Mouse (Mus musculus): Measurements from ENCODE around the gene Flcn. TPM values are rescaled to one million over a fixed set of nuclear protein-coding genes. Genes with fewer than 3 reads are reported as not detected.

Gene Flcn
- polyA plus RNA-seq, 1 experiment, result 21.4 TPM

DNA sequence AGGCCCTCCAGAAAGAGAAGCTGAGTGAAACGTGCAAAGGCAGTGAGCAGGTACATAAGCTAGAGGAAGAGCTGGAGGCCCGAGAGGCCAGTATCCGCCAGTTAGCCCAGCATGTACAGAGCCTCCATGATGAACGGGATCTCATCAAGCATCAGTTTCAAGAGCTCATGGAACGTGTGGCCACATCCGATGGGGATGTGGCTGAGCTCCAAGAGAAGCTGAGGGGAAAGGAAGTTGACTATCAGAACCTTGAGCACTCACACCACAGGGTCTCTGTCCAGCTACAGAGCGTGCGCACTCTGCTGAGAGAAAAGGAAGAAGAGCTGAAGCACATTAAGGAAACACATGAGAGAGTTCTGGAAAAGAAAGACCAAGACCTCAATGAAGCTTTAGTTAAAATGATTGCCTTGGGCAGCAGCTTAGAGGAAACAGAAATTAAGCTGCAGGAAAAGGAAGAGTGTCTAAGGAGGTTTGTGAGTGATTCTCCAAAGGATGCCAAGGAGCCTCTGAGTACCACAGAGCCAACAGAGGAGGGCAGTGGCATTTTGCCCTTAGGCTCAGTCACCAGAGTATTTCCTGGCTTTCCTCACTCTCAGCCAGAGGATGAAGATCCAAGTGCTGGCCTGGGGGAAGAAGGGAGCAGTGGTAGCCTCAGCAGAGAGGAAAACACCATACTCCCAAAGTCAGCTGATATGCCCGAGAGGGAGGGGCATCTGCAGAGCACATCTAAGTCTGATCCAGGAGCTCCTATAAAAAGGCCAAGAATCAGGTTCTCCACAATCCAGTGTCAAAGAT is 51.4 kb downstream of the Flcn start:
- TF ChIP-seq CTCF (IDR thresholded peaks at IDR 0.05; ENCODE audit: borderline replicate concordance, insufficient read depth, low read length) (no peak), POLR2A (IDR thresholded peaks at IDR 0.05; ENCODE audit: low read depth, low read length) (no peak)
- Histone ChIP-seq H3K4me3 (ENCODE audit: insufficient read depth, low read length) (no peak overlapping the region), H3K27ac (ENCODE audit: insufficient read depth, low read length) (no peak overlapping the region), H3K4me1 (ENCODE audit: control insufficient read depth, insufficient read depth, low read length) (0 out of 2 replicates have a peak, but pooled peaks cover 6% of the 10 kb centered on the region)

DNA sequence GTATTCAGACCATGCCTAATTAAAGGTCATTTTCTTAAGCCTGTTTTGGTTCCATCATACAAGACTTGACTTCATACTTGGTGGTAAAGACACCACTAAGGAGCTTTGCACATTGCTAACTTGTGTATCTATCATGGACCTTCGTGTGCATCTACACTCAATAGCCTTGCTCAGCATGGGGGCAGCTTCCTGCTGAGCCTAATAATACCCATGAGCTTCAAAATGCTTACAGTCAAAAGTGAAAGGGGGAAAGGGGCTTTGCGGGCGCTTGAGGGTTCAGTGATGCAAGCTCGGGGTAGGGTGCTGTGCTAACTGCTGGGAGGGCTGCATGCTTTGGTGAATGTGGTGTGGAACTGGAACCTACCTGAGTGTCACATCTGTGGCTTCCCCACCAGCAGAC is 53.5 kb downstream of the Flcn start:
- Histone ChIP-seq H3K4me3 (ENCODE audit: insufficient read depth, low read length) (no peak overlapping the region), H3K27ac (ENCODE audit: insufficient read depth, low read length) (no peak overlapping the region), H3K4me1 (ENCODE audit: control insufficient read depth, insufficient read depth, low read length) (0 out of 2 replicates have a peak, but pooled peaks cover 6% of the 10 kb centered on the region)
- TF ChIP-seq POLR2A (IDR thresholded peaks at IDR 0.05; ENCODE audit: low read depth, low read length) (no peak), CTCF (IDR thresholded peaks at IDR 0.05; ENCODE audit: borderline replicate concordance, insufficient read depth, low read length) (no peak)

DNA sequence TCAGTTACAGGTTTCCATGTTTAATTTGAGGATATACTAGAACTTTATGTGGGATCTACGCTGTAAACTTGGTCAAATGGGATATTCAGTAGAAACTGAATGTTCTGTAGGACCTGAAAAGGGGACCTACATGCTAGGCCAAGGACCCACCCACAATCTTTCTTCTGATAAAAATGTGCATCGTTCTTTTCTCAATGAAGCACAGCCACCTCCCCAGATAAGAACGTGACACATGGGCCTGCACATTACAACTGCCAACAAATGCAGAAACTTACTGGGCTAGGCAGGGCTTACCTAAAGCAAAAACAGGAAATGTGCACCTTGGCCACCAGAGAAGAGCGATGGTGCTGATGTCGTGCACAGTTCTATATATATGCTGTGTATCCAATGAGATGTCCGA is 55.3 kb downstream of the Flcn start:
- TF ChIP-seq POLR2A (IDR thresholded peaks at IDR 0.05; ENCODE audit: low read depth, low read length), result no peak
- TF ChIP-seq CTCF (IDR thresholded peaks at IDR 0.05; ENCODE audit: borderline replicate concordance, insufficient read depth, low read length), result no peak
- no peak overlapping the region for H3K4me3 ChIP-seq (ENCODE audit: insufficient read depth, low read length)
- 0 out of 2 replicates have a peak, but pooled peaks cover 6% of the 10 kb centered on the region for H3K4me1 ChIP-seq (ENCODE audit: control insufficient read depth, insufficient read depth, low read length)
- H3K27ac ChIP-seq (ENCODE audit: insufficient read depth, low read length), result no peak overlapping the region

DNA sequence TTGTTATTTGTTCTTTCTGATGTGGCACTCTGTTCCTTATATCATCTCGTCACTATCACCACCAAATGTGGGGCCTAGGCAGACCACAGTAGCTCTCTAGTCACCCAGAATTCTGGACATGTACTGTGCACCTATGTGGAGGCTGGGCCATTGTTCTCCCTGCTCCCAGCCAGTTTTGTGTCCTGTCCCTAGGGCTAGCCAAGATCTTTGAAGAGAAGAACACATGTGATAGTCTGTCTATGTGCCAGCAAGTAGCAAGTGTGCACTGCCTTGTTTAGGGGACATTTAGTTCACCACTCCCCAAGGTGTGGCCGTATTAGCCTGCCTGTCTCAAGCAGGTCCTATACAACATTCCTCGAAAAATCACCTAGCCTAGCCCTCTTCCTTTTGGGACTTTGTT is 60.8 kb downstream of the Flcn start:
- no peak overlapping the region for H3K27ac ChIP-seq (ENCODE audit: insufficient read depth, low read length)
- no peak for TF ChIP-seq POLR2A (IDR thresholded peaks at IDR 0.05; ENCODE audit: low read depth, low read length)
- no peak for TF ChIP-seq CTCF (IDR thresholded peaks at IDR 0.05; ENCODE audit: borderline replicate concordance, insufficient read depth, low read length)
- no peak overlapping the region for H3K4me3 ChIP-seq (ENCODE audit: insufficient read depth, low read length)
- no peaks in the 10 kb centered on the region for H3K4me1 ChIP-seq (ENCODE audit: control insufficient read depth, insufficient read depth, low read length)

DNA sequence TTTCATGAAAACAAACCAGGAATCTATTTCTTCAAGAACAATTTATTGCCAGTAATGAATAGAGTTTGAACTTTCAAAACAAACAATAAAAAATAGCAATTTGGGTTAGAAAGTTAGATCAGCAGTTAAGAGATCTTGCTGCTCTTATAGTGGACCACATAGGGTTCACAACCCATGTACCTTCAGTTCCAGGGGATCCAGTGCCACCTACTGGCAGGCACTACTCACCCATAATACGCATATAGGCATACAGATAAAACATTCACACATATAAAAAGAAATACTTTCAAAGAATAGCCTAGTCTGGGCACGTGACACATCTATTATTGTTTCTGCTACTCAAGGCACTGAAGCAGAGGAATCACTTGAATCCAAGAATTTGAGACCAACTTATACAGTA is 63.2 kb downstream of the Flcn start:
- H3K4me3 ChIP-seq (ENCODE audit: insufficient read depth, low read length), result no peak overlapping the region
- no peak for TF ChIP-seq POLR2A (IDR thresholded peaks at IDR 0.05; ENCODE audit: low read depth, low read length)
- TF ChIP-seq CTCF (IDR thresholded peaks at IDR 0.05; ENCODE audit: borderline replicate concordance, insufficient read depth, low read length), result peak; percentile 53; the same call in 1 of the 2 replicates
- no peaks in the 10 kb centered on the region for H3K4me1 ChIP-seq (ENCODE audit: control insufficient read depth, insufficient read depth, low read length)

DNA sequence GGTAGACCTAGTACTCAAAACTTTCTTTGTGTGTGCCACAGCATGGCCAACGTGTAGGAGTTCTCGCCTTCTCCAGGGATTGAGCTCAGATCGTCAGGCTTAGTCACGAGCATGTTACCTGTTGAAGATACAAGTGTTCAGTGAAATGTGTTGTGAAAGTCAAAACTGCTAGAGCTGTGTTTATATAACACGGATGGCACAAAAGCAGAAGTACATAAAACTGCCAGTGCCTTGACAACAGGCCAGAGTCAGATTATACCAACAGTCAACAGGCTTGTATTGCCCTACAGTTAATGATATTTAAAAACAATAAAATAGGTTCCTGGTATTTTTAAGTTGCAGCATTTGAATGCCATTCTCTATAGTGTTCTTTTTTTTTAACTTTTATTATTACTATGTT is 64.0 kb downstream of the Flcn start:
- no peak for TF ChIP-seq POLR2A (IDR thresholded peaks at IDR 0.05; ENCODE audit: low read depth, low read length)
- TF ChIP-seq CTCF (IDR thresholded peaks at IDR 0.05; ENCODE audit: borderline replicate concordance, insufficient read depth, low read length), result no peak
- no peak overlapping the region for H3K27ac ChIP-seq (ENCODE audit: insufficient read depth, low read length)
- no peak overlapping the region for H3K4me3 ChIP-seq (ENCODE audit: insufficient read depth, low read length)
- H3K4me1 ChIP-seq (ENCODE audit: control insufficient read depth, insufficient read depth, low read length), result no peaks in the 10 kb centered on the region

More for the DNA sequence above, 63.2 kb downstream of the Flcn start:
- no peak overlapping the region for H3K27ac ChIP-seq (ENCODE audit: insufficient read depth, low read length)

DNA sequence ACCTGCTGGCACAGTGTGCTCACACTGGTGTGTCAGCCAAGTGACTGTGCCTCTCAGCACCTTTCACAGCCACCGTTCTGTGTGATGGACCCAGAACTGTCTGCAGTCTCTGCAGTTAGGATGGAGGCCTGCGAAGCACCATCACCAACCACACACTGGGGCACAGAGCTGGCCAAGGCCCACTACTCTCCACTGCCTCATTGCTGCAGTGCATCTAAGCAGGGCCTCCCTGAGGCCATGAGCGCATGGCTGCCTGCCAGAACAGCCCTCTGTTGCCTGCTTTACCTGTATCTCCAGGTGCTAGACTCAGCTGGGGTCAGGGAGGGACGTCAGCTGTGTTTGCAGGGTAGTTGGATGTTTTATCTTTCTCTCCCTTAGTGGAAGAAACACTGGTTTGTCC is 65.4 kb downstream of the Flcn start:
- Histone ChIP-seq H3K27ac (ENCODE audit: insufficient read depth, low read length) (no peak overlapping the region), H3K4me3 (ENCODE audit: insufficient read depth, low read length) (no peak overlapping the region), H3K4me1 (ENCODE audit: control insufficient read depth, insufficient read depth, low read length) (no peaks in the 10 kb centered on the region)
- TF ChIP-seq POLR2A (IDR thresholded peaks at IDR 0.05; ENCODE audit: low read depth, low read length), result no peak
- TF ChIP-seq CTCF (IDR thresholded peaks at IDR 0.05; ENCODE audit: borderline replicate concordance, insufficient read depth, low read length), result no peak

DNA sequence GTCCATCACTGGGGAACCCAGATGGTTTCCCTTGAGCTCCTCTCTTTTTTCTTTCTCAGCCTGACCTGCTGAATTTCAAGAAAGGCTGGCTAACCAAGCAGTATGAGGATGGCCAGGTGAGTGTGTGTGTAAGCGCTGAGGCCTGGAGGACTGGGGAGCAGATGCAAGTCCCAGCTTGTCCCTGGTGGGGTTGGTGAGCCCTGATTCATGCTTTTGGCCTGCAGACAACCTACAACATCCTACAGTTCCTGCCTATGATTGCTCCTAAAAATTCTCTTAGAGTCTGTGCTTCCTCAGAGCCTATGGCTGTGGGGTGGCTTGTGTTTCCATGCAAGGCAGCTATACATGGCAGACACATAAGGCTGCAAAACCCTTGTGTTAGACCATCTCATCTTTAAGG is 66.1 kb downstream of the Flcn start:
- Histone ChIP-seq H3K4me3 (ENCODE audit: insufficient read depth, low read length) (no peak overlapping the region), H3K27ac (ENCODE audit: insufficient read depth, low read length) (no peak overlapping the region), H3K4me1 (ENCODE audit: control insufficient read depth, insufficient read depth, low read length) (no peaks in the 10 kb centered on the region)
- no peak for TF ChIP-seq CTCF (IDR thresholded peaks at IDR 0.05; ENCODE audit: borderline replicate concordance, insufficient read depth, low read length)
- no peak for TF ChIP-seq POLR2A (IDR thresholded peaks at IDR 0.05; ENCODE audit: low read depth, low read length)

DNA sequence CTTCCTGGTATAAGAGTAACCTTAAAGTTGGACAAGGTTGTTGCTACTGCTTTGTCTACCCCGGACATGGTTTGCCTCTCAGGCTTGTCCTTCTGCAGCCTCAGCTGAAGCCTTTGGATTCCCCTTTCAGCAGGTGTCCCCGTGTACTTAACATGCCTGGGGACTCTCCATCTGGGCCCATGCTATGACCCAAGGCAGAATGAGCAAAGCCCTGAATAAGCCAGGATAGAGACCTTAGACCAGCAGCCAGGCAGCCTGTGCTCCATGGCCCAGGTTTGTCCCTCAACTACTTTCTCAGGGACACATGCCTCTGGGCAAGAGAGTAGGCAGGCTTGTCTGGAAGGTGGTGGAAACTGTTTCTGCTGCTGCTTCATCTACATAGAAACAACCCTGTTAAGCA is 66.5 kb downstream of the Flcn start:
- no peak for TF ChIP-seq POLR2A (IDR thresholded peaks at IDR 0.05; ENCODE audit: low read depth, low read length)
- no peak for TF ChIP-seq CTCF (IDR thresholded peaks at IDR 0.05; ENCODE audit: borderline replicate concordance, insufficient read depth, low read length)
- Histone ChIP-seq H3K27ac (ENCODE audit: insufficient read depth, low read length) (no peak overlapping the region; the same call in 1 of the 2 replicates), H3K4me3 (ENCODE audit: insufficient read depth, low read length) (no peak overlapping the region), H3K4me1 (ENCODE audit: control insufficient read depth, insufficient read depth, low read length) (no peaks in the 10 kb centered on the region)

DNA sequence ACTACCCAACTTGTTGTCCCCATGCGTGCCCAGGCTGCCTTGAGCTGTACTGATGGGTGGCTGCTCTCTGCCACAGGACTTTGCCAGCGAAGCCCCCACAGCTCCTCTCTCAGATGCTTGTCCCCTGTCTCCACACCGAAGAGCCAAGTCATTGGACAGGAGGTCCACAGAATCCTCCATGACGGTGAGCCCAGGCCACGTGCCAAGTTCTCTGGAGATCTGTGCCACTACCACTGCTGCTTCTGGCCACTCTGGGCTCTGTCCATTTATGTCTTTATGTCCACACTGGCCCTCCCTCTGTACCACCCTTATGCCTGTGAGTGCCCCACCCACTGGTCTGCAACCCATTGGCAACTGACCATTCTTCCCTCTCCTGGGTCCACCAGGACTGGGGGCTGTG is 67.9 kb downstream of the Flcn start:
- Histone ChIP-seq H3K27ac (ENCODE audit: insufficient read depth, low read length) (no peak overlapping the region), H3K4me3 (ENCODE audit: insufficient read depth, low read length) (no peak overlapping the region), H3K4me1 (ENCODE audit: control insufficient read depth, insufficient read depth, low read length) (no peaks in the 10 kb centered on the region)
- TF ChIP-seq POLR2A (IDR thresholded peaks at IDR 0.05; ENCODE audit: low read depth, low read length) (no peak), CTCF (IDR thresholded peaks at IDR 0.05; ENCODE audit: borderline replicate concordance, insufficient read depth, low read length) (no peak)

Other genes starting within 250 kb of the Flcn start
- gene Olfr222, start 233.8 kb downstream of the Flcn start, polyA plus RNA-seq (2011; ENCODE audit: insufficient read length, low read depth, missing spikeins), result not detected in 2 replicates
- gene Olfr223, start 216.7 kb downstream of the Flcn start, polyA plus RNA-seq (2011; ENCODE audit: insufficient read length, low read depth, missing spikeins), result not detected in 2 replicates
- gene Mprip, start 148.7 kb downstream of the Flcn start, polyA plus RNA-seq (2011; ENCODE audit: insufficient read length, low read depth, missing spikeins), result 233 and 249 TPM in 2 replicates
- 0.74 TPM in 1 of 2 replicates, not detected in the other for gene Pld6, start 22.4 kb downstream of the Flcn start, polyA plus RNA-seq (2011; ENCODE audit: insufficient read length, low read depth, missing spikeins)
- gene Nt5m, start 29.4 kb upstream of the Flcn start, polyA plus RNA-seq (2011; ENCODE audit: insufficient read length, low read depth, missing spikeins), result 13.1 and 15.3 TPM in 2 replicates
- 118 and 141 TPM in 2 replicates for gene Cops3, start 29.8 kb upstream of the Flcn start, polyA plus RNA-seq (2011; ENCODE audit: insufficient read length, low read depth, missing spikeins)
- 15.0 and 18.1 TPM in 2 replicates for gene Med9, start 138.2 kb upstream of the Flcn start, polyA plus RNA-seq (2011; ENCODE audit: insufficient read length, low read depth, missing spikeins)
- gene Rasd1, start 154.9 kb upstream of the Flcn start, polyA plus RNA-seq (2011; ENCODE audit: insufficient read length, low read depth, missing spikeins), result not detected in 2 replicates
- 5.8 and 9.8 TPM in 2 replicates for gene Pemt, start 236.5 kb upstream of the Flcn start, polyA plus RNA-seq (2011; ENCODE audit: insufficient read length, low read depth, missing spikeins)